Mouse (Mus musculus) erythroblast, embryonic 14.5 days (primary cell): ENCODE measurements around the gene Napepld. TPM values are rescaled to one million over a fixed set of nuclear protein-coding genes. Genes with fewer than 3 reads are reported as not detected.

Experiments
- H3K27me3 ChIP-seq: 2 replicates; pipeline ENCODE4 v1.6.1; 2012; ENCODE audit warnings: inconsistent platforms; ENCODE audit not compliant: control insufficient read depth
- H3K36me3 ChIP-seq: 2 replicates; pipeline ENCODE4 v1.6.1; 2012; ENCODE audit warnings: mild to moderate bottlenecking, inconsistent platforms; ENCODE audit not compliant: control insufficient read depth
- H3K4me1 ChIP-seq: 2 replicates; pipeline ENCODE4 v1.6.1; 2012; ENCODE audit warnings: inconsistent platforms; ENCODE audit not compliant: control insufficient read depth
- H3K4me3 ChIP-seq: replicated peaks from 2 replicates; pipeline ENCODE3; 2012; ENCODE audit warnings: moderate library complexity, mild to moderate bottlenecking, inconsistent platforms
- H3K9me3 ChIP-seq: 2 replicates; pipeline ENCODE4 v1.6.1; 2012; ENCODE audit warnings: low read length, inconsistent platforms, mixed read lengths; ENCODE audit not compliant: control insufficient read depth
- GATA1 ChIP-seq: IDR thresholded peaks from 2 replicates; pipeline ENCODE4 v1.6.1; 2012; ENCODE audit warnings: low read length, inconsistent platforms, mixed read lengths
- TAL1 ChIP-seq: IDR thresholded peaks from 3 replicates; pipeline ENCODE4 v1.6.1; 2012; ENCODE audit warnings: low read length, inconsistent platforms, mixed read lengths
- polyA plus RNA-seq: library from polyadenylated mRNA; stranded (reverse); fragments of >175 nt; gene quantifications from 2 replicates; pipeline ENCODE4 v1.2.3, GENCODE M21; 2012

Gene Napepld
- polyA plus RNA-seq, 1 experiment, result 0.06 TPM

DNA sequence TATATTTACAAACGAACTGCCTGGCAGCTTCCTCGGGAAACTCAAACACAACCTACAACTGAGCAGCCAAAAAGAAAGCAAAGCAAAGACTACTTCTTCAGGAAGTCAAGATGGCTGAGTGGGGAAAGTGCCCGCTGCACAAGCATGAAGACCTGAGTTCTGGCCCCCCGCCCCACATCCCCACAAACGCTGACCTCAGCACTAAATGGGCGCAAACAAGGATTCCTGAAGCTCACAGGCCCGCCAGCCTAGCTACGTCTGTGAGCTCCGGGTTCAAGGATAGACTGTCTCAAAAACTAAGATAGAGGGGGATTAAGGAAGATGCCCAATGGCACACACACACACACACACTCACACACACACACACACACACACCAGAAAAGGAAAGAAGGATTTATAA lies 22.8 kb downstream of the Napepld start:
- peaks cover 6% of the 10 kb centered on the region; the same call in 1 of the 2 replicates for H3K9me3 ChIP-seq
- peaks cover 27% of the 10 kb centered on the region for H3K36me3 ChIP-seq
- H3K4me3 ChIP-seq, result no peak overlapping the region
- no peak for TF ChIP-seq TAL1
- no peak for TF ChIP-seq GATA1
- no peaks in the 10 kb centered on the region for H3K27me3 ChIP-seq
- H3K4me1 ChIP-seq, result peaks cover 7% of the 10 kb centered on the region

DNA sequence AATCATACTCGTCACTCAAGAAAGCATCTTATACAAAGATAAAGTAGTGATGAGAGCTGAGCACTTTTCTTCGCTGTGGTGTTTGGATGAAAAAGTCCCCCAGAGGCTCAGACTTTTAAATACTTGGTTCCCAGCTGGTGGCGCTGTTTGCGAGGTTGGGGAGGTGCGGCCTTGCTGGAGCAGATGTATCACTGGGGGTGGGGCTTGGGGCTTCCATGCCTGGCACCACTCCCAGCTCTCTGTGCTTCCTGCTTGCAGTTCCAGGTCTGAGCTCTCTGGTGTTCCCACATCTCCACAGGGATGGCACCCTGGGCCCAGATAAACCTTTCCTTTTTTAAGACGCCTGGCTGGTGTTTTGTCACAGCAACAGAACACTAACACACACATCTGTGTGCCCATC lies 23.3 kb downstream of the Napepld start:
- no peak for TF ChIP-seq GATA1
- no peak overlapping the region for H3K4me3 ChIP-seq
- peaks cover 6% of the 10 kb centered on the region; the same call in 1 of the 2 replicates for H3K9me3 ChIP-seq
- peaks cover 27% of the 10 kb centered on the region for H3K36me3 ChIP-seq
- H3K4me1 ChIP-seq, result peaks cover 12% of the 10 kb centered on the region
- H3K27me3 ChIP-seq, result no peaks in the 10 kb centered on the region

DNA sequence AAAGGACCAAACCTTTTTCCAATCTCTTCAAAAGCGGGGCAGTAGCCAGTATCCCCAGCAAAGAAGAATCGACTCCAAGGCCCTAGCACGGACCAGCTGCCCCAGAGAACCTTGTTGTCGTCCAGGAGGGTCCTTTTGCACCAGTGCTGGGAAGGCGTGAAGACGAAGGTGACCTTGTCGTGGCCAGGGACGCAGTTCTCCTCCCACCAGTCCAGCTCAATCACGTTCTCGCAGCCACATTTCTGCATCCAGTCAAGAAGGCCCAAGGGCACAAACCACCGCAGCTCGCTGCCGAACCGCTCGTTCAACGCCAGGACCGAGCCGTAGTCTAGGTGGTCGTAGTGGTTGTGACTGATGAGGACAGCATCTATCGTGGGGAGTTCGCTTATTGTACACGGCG lies 25.7 kb downstream of the Napepld start:
- Histone ChIP-seq H3K9me3 (peaks cover 6% of the 10 kb centered on the region; the same call in 1 of the 2 replicates), H3K27me3 (no peaks in the 10 kb centered on the region), H3K36me3 (peaks cover 27% of the 10 kb centered on the region), H3K4me3 (no peak overlapping the region), H3K4me1 (peaks cover 18% of the 10 kb centered on the region)
- TF ChIP-seq GATA1 (no peak), TAL1 (no peak)

DNA sequence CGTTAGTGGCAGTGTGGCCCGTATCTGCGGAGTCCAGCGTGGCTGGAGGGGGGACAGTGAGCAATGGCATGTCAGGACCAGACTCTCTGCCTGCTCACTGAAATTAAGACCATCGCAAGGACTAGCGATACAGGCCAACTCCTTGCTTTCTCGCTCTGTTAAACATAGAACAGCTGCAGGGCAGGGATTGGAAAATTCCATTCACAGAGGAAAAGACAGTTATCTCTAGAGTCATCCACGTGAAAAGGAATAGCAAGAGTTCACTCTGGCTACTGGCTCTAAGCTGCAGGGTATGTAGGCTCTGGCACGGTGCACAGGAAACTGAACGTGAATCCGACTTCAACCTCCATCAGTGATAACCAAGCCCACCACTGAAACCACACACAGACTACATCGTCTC lies 26.2 kb downstream of the Napepld start:
- TF ChIP-seq GATA1 (no peak), TAL1 (no peak)
- Histone ChIP-seq H3K4me1 (peaks cover 18% of the 10 kb centered on the region), H3K9me3 (peaks cover 6% of the 10 kb centered on the region; the same call in 1 of the 2 replicates), H3K4me3 (no peak overlapping the region), H3K36me3 (peaks cover 27% of the 10 kb centered on the region), H3K27me3 (no peaks in the 10 kb centered on the region)

DNA sequence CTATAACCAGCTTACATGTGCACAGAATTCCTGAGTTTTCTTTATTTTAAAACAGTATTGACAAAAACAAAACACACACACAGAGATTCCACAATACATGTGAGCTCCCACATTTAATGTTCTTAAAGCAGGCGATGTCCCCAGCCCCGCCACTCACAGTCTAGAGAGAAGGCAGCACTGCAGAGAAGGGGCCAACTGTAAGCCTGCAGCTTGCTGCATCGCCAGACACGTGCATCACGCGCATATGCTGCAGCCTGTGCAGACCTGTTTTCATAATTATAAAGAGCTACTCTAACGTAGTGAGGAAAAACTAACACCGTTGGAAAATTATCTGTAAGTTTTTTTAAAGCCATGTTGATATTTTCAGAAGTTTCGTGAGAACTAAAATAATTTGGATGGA lies 27.5 kb downstream of the Napepld start:
- peaks cover 27% of the 10 kb centered on the region for H3K36me3 ChIP-seq
- peaks cover 6% of the 10 kb centered on the region; the same call in 1 of the 2 replicates for H3K9me3 ChIP-seq
- peak overlapping the region; percentile 59 for H3K4me3 ChIP-seq
- no peak for TF ChIP-seq GATA1
- TF ChIP-seq TAL1, result no peak
- no peaks in the 10 kb centered on the region for H3K27me3 ChIP-seq
- peaks cover 18% of the 10 kb centered on the region for H3K4me1 ChIP-seq

DNA sequence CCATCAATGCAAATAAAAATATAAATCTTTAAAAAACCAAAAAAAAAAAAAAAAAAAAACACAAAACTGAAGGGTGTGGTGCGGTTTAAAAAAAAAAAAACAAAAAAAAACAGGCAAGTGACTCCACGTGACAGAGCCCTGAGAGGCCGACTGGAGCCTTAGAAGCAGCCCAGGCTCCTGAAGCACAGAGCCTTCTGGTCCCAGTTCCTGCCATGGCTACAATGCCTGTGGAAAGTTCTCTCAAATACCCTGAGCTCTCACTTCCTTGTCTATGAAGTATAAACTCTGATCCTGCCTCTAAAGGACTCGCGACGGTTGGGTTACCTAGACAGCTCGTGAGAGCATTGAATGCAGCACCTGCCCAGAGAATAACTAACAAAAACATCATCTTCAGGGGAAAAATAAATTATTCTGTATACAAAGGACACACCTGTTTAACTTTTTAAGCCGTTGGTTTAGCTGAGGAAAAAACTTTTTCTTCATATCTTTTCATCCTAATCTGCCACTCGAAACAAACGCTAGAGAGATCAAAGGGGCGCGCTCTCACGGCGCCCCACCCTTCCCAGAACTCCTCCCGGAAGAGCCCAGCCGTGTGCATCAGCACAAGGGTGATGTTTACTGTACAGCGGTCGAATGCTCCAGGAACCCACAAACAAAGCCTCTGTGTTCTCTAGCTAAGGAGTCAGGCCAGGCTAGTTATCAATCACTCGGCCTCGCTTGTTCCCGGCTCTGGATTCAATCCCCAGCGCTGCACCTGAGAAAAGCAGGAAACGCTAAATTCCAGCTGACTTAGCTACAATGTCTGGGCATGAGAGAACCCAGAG lies 28.2 kb downstream of the Napepld start:
- peaks cover 25% of the 10 kb centered on the region for H3K36me3 ChIP-seq
- peaks cover 5% of the 10 kb centered on the region; the same call in 1 of the 2 replicates for H3K9me3 ChIP-seq
- TF ChIP-seq GATA1 (no peak), TAL1 (no peak)
- H3K27me3 ChIP-seq, result no peaks in the 10 kb centered on the region
- peaks cover 18% of the 10 kb centered on the region for H3K4me1 ChIP-seq
- peak overlapping the region; percentile 59 for H3K4me3 ChIP-seq

DNA sequence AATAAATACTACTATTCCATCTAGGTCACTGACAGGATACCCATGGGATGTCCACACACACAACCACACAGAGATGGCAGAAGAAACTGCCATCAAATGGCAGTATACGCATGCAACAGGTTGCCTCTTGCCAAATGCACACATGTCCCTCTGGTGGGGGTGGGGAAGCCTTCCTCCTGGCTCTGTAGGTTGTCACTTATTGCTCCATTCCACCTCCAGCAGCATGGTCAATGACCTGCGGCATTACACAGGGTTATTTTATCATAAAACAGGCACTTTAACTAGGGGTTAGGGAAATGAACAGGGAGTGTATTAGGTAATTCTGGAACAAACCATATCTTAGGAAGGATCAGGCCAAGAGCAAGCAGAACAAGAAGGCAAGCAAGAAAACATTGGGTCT lies 31.9 kb downstream of the Napepld start:
- H3K27me3 ChIP-seq, result no peaks in the 10 kb centered on the region
- H3K4me1 ChIP-seq, result peaks cover 16% of the 10 kb centered on the region
- no peaks in the 10 kb centered on the region for H3K9me3 ChIP-seq
- H3K36me3 ChIP-seq, result peaks cover 3% of the 10 kb centered on the region
- H3K4me3 ChIP-seq, result no peak overlapping the region
- TF ChIP-seq GATA1 (no peak), TAL1 (no peak)

GRCm38 (mm10) chr5:21667191-21668137 lies 33.7 kb downstream of the Napepld start:
- no peaks in the 10 kb centered on the region for H3K9me3 ChIP-seq
- TF ChIP-seq GATA1, result no peak
- no peaks in the 10 kb centered on the region for H3K27me3 ChIP-seq

DNA sequence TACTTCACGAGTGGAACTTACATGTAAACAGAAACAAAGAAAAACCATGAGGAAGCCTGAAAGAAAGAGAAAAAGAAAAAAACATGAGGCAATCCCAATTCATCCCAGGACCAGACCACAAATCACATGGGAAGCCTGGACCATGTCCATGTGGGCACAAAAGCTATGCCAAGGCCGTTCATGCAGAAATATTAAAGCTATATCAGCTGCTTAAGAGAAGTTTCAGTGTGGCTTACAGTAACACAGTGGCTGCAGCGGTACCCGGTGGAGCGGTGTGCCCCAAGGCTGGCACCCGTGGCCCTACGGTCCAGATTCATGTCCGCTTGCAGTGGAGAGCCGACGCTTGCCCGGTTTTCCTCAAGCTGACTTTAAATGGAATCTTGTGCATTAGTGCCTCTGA lies 38.1 kb downstream of the Napepld start:
- Histone ChIP-seq H3K4me1 (no peaks in the 10 kb centered on the region), H3K36me3 (peaks cover 27% of the 10 kb centered on the region), H3K9me3 (no peaks in the 10 kb centered on the region), H3K27me3 (no peaks in the 10 kb centered on the region), H3K4me3 (no peak overlapping the region)
- no peak for TF ChIP-seq GATA1
- TF ChIP-seq TAL1, result no peak

More at GRCm38 (mm10) chr5:21667191-21668137, 33.7 kb downstream of the Napepld start:
- Histone ChIP-seq H3K36me3 (peaks cover 13% of the 10 kb centered on the region), H3K4me3 (no peak overlapping the region), H3K4me1 (peaks cover 3% of the 10 kb centered on the region)
